Mouse (Mus musculus) CH12.LX (cell line): ENCODE results near the gene Sft2d1.

Experiments
- MAX ChIP-seq: IDR thresholded peaks from 2 replicates; pipeline ENCODE4 v1.6.1; 2011; ENCODE audit warnings: low read length, improper control_type of control experiment
- SMC3 ChIP-seq: IDR thresholded peaks from 2 replicates; pipeline ENCODE4 v1.6.1; 2011; ENCODE audit warnings: low read depth, low read length, improper control_type of control experiment

- TF ChIP-seq MAX, result no peak
- no peak for TF ChIP-seq SMC3
These were observed 26.6 kb upstream of the Sft2d1 start for GRCm38 (mm10) chr17:8284254-8284661.
